Mouse (Mus musculus): ENCODE measurements around the gene Itgb1. TPM values are rescaled to one million over a fixed set of nuclear protein-coding genes. Genes with fewer than 3 reads are reported as not detected.

Itgb1 gene
- total RNA-seq, 2 experiments from 2014 or later: 42.7 to 45.3 TPM

GRCm38 (mm10) chr8:128684609-128685506 is 596 bp upstream of the Itgb1 start:
- no peak for DNase-seq

DNA sequence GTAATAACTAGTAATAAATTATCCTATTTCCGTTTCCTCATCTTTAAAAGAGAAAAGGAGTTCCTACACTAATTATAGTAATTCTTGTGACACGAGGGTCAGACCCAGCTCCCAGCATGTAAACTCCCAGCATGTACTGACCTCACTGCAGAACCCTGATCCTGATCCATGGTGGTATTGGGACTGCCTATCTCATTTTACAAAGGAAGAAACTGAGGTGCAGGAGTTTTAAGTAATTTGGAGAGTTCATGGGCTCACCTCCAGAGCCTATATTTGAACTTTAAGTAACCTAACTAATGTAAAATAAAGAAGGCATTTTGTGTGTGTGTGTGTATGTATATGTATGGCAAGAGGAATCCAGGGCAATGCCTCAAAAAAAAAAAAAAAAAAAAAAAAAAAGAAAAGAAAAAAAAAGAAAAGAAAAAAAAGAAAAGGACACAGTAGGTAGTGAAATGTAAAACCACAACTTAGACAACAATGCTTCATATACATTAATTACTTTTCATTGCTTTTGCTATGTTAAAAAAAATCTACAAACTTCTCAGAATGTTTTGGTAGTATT is 1.1 kb downstream of the Itgb1 start:
- DNase-seq: no peak

DNA sequence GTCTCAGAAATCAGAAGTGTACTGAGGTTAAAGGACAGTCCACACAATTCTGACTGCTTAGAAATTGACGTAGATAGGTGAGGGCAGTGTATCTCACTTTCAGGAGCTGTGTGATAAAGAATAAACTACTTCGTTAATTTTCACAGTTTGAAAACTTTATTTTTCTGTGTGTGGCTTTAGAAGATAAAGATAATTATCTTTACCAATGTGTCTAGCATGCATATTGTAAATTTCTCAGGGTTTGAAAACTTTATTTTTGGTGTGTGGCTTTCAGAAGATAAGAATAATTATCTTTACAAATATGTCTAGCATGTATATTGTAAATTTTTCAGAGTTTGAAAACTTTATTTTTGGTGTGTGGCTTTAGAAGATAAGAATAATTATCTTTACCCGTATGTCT is 3.2 kb downstream of the Itgb1 start:
- no peak for DNase-seq

DNA sequence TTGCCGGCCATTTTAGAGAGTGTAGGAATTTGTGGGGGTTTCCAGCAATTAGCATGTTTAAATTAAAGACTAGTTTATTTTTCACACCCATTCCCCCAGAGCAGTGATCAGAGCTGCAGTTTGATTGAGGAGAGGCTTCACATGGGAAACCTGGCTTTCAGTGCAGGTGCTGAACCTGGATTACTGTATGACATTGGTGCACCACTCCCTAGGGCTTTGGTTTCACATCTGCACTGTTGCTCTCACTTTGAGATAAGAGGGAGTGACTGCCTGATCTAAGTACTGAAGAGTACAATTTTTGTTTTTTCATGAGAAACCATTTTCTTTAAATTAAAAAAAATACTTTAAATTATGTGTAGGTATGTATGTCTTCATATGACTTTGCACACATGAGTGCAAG is 4.6 kb downstream of the Itgb1 start:
- DNase-seq: no peak

- no peak for DNase-seq
Measured at GRCm38 (mm10) chr8:128696701-128697397, 11.4 kb downstream of the Itgb1 start.

GRCm38 (mm10) chr8:128697945-128698344 is 12.5 kb downstream of the Itgb1 start:
- no peak for DNase-seq

- DNase-seq: no peak
Measured at GRCm38 (mm10) chr8:128704376-128704775, 18.9 kb downstream of the Itgb1 start.

DNA sequence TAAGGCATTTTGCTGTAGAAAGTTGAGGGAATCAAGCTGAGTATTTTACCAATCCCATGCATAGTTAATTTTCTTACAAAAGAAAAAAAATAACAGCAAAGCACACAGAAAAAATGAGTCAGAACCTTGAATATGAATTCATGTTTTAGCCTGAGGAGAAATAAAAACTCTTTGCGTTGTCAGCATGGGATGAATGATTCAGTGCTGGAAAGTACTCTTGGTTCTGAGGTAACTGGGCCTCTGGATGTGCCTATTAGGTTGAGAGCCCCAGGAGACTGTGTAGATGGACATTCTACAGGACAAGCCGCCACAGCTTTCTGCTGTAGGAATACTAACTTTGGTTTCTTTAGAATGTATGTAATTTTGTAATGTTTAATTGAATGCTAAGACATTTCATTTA is 19.4 kb downstream of the Itgb1 start:
- DNase-seq: no peak

- peak; percentile 30 to 59 for DNase-seq
Measured at GRCm38 (mm10) chr8:128709261-128709660, 23.8 kb downstream of the Itgb1 start.

DNA sequence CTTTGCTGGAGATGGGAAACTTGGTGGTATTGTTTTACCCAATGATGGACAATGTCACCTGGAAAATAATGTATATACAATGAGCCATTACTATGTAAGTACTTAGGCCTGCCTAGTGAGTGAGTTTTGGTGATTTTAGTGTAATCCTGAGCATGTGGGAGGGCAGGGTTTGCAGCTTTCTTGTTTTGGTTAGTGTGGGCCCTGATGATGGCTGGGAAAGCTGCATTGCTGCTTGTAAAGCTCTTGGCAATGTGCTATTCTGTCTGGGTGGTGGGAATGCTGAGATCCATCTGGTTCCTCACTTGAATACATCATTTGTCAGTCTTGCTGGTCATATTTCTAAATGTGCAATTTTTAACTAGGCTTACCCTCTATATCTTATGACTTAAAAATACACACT is 30.7 kb downstream of the Itgb1 start:
- peak in 1 of 2 experiments; percentile 24 for DNase-seq

DNA sequence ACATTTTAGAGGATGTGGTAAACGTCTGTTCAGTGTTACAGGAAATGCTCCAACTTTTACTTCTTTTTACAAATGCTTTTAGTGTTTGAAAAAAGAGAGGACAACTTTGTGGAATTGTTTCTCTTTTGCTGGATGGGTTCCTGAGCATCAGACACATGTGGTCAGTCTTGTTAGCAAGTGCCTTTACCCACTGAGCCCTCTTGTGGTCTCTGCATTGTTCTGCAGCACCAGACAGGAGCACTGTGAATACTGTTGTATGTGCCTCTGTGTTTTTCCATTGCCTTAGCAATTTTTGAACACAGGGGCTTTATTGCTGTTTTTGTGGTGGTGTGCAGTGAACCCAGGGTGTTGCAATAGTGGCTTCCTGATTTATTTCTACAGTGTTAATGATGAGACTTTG is 39.4 kb downstream of the Itgb1 start:
- DNase-seq: no peak

DNA sequence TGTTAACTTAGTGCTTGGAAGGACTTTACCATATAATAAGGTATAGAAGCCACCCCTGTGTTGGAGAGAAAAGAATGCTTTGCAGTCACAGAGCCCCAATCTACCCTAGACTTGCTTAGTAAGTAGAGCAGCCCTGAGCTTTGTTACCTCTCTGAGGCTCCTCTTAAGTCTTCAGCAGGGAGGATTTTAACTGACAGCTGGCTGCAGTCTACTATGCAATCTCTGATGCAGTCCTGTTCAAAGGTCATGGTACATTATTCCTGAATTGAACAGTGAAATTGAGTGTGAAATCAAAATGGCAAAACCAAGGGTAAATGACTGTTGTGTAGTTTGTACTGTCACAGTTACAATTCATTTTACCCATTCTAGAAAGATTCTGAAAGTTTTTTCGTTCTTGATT is 41.8 kb downstream of the Itgb1 start:
- DNase-seq: no peak

DNA sequence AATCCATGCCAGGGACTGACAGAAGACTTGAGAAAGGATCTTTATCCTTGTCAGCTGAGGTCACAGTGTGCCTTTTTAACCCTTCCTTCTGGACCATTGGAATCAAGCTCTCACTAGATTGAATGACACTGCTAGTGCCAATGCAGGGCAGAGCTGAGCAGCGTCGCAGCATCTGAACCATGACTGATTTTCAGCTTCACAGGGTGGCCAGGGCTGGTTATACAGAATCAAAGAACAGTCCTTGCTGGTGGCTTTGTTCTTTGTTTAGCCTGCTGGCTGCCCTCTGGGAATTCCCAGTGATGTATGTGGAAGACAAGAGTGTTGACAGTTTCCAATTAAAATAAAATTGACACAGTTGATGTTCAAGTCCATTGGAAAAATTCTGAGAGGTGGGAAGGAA is 46.8 kb downstream of the Itgb1 start:
- no peak for DNase-seq

DNA sequence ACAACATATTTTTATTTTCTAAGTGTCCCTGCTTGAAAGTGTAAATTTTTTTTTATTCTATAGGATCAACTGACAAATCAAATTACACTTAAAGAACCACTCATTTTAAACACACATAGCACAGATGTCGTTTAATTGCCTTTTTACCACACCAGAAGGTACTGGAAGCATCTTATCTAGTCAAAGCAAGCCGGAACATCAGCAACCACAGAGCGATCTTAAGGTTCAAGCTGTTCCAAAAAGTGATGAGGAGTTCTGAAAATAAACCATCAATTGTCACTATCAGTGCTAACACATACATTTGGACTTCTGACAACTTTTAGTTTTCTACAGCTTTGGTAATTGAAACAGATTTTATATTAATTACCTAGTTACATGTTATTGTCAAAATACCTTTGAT is 48.7 kb downstream of the Itgb1 start:
- DNase-seq: no peak

GRCm38 (mm10) chr8:128735692-128736091 is 50.2 kb downstream of the Itgb1 start:
- no peak for DNase-seq

Other genes with a start within 250 kb of the Itgb1 start
- gene Gm3952, start 113.0 kb downstream of the Itgb1 start, total RNA-seq (2021): not detected